Mouse (Mus musculus): ENCODE data around the gene Gm10406. TPM values are rescaled to one million over a fixed set of nuclear protein-coding genes. Genes with fewer than 3 reads are reported as not detected.
"Not testable (repeated sequence)": the region's sequence is repeated elsewhere in the genome, so short reads cannot be mapped to it uniquely, and the experiment has no call there.

The Gm10406 gene
- not detected in 2 replicates for polyA plus RNA-seq (2011; ENCODE audit: insufficient read length, low read depth, missing spikeins)

DNA sequence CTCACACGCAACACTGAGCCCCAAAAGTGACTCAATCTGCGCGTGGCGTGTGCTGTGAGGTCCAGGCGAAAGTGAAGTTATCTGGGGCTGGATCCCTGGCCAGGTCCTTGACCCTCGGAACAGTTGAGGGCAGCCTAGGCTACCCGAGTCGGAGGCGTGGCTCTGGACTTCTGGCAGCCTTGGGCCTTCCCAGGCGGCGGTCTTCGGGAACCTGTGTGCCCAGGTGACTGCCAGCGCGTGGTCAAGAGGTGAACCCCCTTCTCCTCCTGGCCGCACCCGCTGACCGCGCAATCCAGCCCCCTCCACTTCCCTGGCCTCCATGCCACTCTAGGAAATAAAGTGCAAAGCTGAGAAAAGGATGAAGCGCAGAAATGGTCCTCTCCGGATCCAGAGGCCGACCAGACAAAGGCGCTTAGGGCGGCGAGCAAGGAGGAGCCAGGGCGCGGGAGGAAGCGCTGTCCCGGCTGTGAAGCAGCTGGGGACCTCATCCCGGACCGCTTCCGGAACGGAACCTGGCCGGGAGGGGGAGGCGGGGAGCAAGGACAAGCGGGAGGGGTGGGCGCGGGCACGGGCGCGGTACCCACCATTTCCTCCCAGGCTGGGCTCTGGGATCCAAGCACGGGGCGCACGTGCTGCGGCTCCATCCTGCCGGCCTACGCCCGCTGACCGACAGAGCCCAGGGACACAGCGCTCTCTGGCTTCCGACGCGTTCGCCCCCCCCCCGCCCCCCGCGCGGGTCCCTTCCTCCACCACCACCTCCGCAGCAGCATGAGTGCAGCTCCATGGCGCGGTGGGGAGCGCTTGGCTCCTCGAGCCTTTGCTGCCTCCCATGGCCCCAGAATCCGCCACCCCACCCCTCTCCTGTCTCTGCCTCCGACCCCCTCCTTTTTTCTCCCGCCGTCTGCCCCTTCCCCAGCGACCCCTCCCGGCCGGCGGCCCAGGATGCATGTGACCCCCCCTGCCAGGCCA, at the start of gene Gm10406:
Gene Gm10406 (minus strand): TSS at position 669 of the 969 bp plus-strand sequence.
- not testable (repeated sequence) for H3K4me1 ChIP-seq (ENCODE audit: control insufficient read depth, insufficient read depth, low read length); H3K27ac ChIP-seq (ENCODE audit: insufficient read depth, low read length)
- peak within 1 kb of the TSS; percentile 30 for H3K4me3 ChIP-seq (ENCODE audit: insufficient read depth, low read length)

DNA sequence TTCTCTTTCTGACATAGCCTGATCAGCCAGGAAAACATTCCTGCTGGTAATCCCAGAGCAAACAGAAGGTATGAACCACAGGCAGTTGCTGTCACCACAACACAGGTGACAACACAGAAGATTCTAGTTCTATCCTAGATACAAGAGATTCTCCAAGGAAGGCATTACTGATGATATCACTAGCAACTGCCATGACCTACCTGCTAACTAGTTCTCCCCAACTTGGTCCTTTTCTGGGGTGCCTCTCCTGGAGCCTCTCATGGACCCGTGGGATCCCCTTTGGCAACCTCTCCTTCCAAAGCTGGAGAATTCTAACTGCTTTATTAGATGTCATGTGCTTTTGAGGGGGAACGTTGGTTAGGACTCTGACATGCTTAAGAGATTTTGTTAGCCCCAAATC, 17.6 kb upstream of the Gm10406 start, which contains the start of gene Gm3685:
Gene Gm3685 (minus strand): TSS at position 101 of the 400 bp plus-strand sequence.
- H3K4me1 ChIP-seq (ENCODE audit: control insufficient read depth, insufficient read depth, low read length); H3K4me3 ChIP-seq (ENCODE audit: insufficient read depth, low read length); H3K27ac ChIP-seq (ENCODE audit: insufficient read depth, low read length): not testable (repeated sequence)

DNA sequence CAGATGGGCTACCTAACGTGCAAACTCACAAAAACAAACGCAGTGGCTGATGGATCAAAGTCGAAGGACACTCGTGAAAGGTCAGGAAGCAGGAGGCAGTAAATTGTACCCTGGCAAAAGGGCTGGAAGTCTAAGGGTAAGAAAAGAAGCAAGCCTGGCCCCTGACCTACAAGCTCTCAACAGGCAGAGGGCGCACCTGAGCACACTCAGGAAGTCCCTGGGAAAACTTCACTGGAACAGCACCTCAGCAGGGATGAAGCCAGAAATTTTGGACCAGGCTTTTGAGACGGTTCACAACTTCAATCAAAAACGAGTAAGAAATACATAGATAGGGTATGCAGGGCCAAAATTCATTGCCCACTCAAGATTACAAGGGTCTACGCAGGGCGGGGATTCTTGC, 975 bp downstream of the Gm10406 start:
- not testable (repeated sequence) for H3K4me1 ChIP-seq (ENCODE audit: control insufficient read depth, insufficient read depth, low read length); H3K4me3 ChIP-seq (ENCODE audit: insufficient read depth, low read length); H3K27ac ChIP-seq (ENCODE audit: insufficient read depth, low read length)

DNA sequence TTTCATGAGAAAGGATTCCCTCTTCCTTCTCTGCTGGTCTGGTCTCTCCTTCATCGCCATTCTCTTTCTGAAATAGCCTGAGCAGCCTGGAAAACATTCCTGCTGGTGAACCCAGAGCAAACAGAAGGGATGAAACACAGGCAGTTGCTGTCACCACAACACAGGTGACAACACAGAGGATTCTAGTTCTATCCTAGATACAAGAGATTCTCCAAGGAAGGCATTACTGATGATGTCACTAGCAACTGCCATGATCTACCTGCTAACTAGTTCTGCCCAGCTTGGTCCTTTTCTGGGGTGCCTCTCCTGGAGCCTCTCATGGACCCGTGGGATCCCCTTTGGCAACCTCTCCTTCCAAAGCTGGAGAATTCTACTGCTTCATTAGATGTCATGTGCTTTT, 53.5 kb downstream of the Gm10406 start, which contains the start of gene Gm6356:
Gene Gm6356 (minus strand): TSS at position 101 of the 400 bp plus-strand sequence.
- H3K4me3 ChIP-seq (ENCODE audit: insufficient read depth, low read length); H3K4me1 ChIP-seq (ENCODE audit: control insufficient read depth, insufficient read depth, low read length); H3K27ac ChIP-seq (ENCODE audit: insufficient read depth, low read length): not testable (repeated sequence)

Other genes starting within 250 kb of the Gm10406 start
- gene Gm3642, start 187.1 kb downstream of the Gm10406 start, polyA plus RNA-seq (2011; ENCODE audit: insufficient read length, low read depth, missing spikeins) = not detected in 2 replicates
- 0.27 TPM in 1 of 2 replicates, not detected in the other for gene Gm3667, start 137.5 kb downstream of the Gm10406 start, polyA plus RNA-seq (2011; ENCODE audit: insufficient read length, low read depth, missing spikeins)
- gene Gm6356, start 53.6 kb downstream of the Gm10406 start, polyA plus RNA-seq (2011; ENCODE audit: insufficient read length, low read depth, missing spikeins) = not detected in 2 replicates
- not detected in 2 replicates for gene Gm3685, start 17.5 kb upstream of the Gm10406 start, polyA plus RNA-seq (2011; ENCODE audit: insufficient read length, low read depth, missing spikeins)
- gene Gm3696, start 73.2 kb upstream of the Gm10406 start, polyA plus RNA-seq (2011; ENCODE audit: insufficient read length, low read depth, missing spikeins) = not detected in 2 replicates
- not detected in 2 replicates for gene Gm6676, start 98.0 kb upstream of the Gm10406 start, polyA plus RNA-seq (2011; ENCODE audit: insufficient read length, low read depth, missing spikeins)
- gene Gm3512, start 147.1 kb upstream of the Gm10406 start, polyA plus RNA-seq (2011; ENCODE audit: insufficient read length, low read depth, missing spikeins) = 0.95 and 3.2 TPM in 2 replicates
- gene Gm16434, start 167.1 kb upstream of the Gm10406 start, polyA plus RNA-seq (2011; ENCODE audit: insufficient read length, low read depth, missing spikeins) = not detected in 2 replicates
- gene Gm3727, start 237.3 kb upstream of the Gm10406 start, polyA plus RNA-seq (2011; ENCODE audit: insufficient read length, low read depth, missing spikeins) = not detected in 2 replicates